Mouse (Mus musculus) gastrocnemius, adult 2 months (tissue): ENCODE results near the gene Gm20489. TPM values are rescaled to one million over a fixed set of nuclear protein-coding genes. Genes with fewer than 3 reads are reported as not detected.
A peak's percentile ranks its signal among the peaks of the same experiment; 100 is the strongest.

Experiments
- DNase-seq: peaks from one replicate; pipeline ENCODE4 v3.0.0; 2022
- H3K27ac ChIP-seq: fragments of 200-600 bp; 2 replicates; pipeline ENCODE4 v1.8.1; 2022; ENCODE audit warnings: mild to moderate bottlenecking
- H3K4me3 ChIP-seq: fragments of 200-600 bp; 2 replicates; pipeline ENCODE4 v1.8.1; 2022; ENCODE audit warnings: mild to moderate bottlenecking, moderate library complexity
- CTCF ChIP-seq: fragments of 200-600 bp; IDR thresholded peaks from 2 replicates; pipeline ENCODE4 v1.8.1; 2022; ENCODE audit warnings: antibody characterized with exemption, mild to moderate bottlenecking, moderate library complexity
- intact Hi-C: fragments of 180-260 bp; cut with DNase I; formaldehyde crosslinking; loops from one replicate; pipeline ENCODE4 v1.15.1; 2025
- total RNA-seq, 2 experiments: library from RNA; stranded (reverse); gene quantifications; 2 replicates each; pipeline ENCODE4 v1.2.3; 2021

The Gm20489 gene
- total RNA-seq, 2 experiments from 2014 or later: not detected

GRCm38 (mm10) chrX:101253952-101254729 lies 14.7 kb downstream of the Gm20489 start, which contains the start of gene Foxo4:
Foxo4 (plus strand) TSS chrX:101254528.
- Histone ChIP-seq H3K4me3 (peak within 1 kb of the TSS; percentile 76), H3K27ac (peak within 1 kb of the TSS; percentile 90)
- TF ChIP-seq CTCF: no peak
- DNase-seq: peak; percentile 91
- intact Hi-C loops: loop anchor here (2.0 kb wide), 3 partner anchors 21 to 79 kb away; partner anchors contain the start of genes Med12 and Snx12

GRCm38 (mm10) chrX:101245011-101245410 lies 23.8 kb downstream of the Gm20489 start:
- no peak for DNase-seq
- intact Hi-C loops: no loop called here
- no peak for TF ChIP-seq CTCF

GRCm38 (mm10) chrX:101222796-101223162 lies 46.0 kb downstream of the Gm20489 start:
- H3K27ac ChIP-seq: peak overlapping the region; percentile 90

More at GRCm38 (mm10) chrX:101245011-101245410, 23.8 kb downstream of the Gm20489 start:
- H3K27ac ChIP-seq: no peak overlapping the region
- H3K4me3 ChIP-seq: no peak overlapping the region

GRCm38 (mm10) chrX:101221834-101222795 lies 46.7 kb downstream of the Gm20489 start, which contains the start of gene Snx12:
Snx12 (minus strand) TSS chrX:101222563.
- TF ChIP-seq CTCF: no peak
- H3K4me3 ChIP-seq: peak within 1 kb of the TSS; percentile 86
- intact Hi-C loops: loop anchor here (2.0 kb wide), 1 partner anchor 33 kb away; the partner anchor contains the start of gene Foxo4
- DNase-seq: peak; percentile 87
- H3K27ac ChIP-seq: peak within 1 kb of the TSS; percentile 90

More at GRCm38 (mm10) chrX:101222796-101223162, 46.0 kb downstream of the Gm20489 start:
- intact Hi-C loops: loop anchor here (2.0 kb wide), 1 partner anchor 32 kb away; the partner anchor contains the start of gene Foxo4
- H3K4me3 ChIP-seq: peak overlapping the region; percentile 86
- DNase-seq: no peak
- TF ChIP-seq CTCF: no peak

Other genes starting within 250 kb of the Gm20489 start
- gene Tex11, start 209.4 kb downstream of the Gm20489 start, total RNA-seq: not detected
- gene Slc7a3, start 183.0 kb downstream of the Gm20489 start, total RNA-seq: not detected
- 10 to 100 TPM; 27.3 to 29.5 TPM for gene Snx12, start 46.5 kb downstream of the Gm20489 start, total RNA-seq
- 100 to 1,000 TPM; 126 to 127 TPM for gene Foxo4, start 14.5 kb downstream of the Gm20489 start, total RNA-seq
- gene Gm614, start 5.0 kb downstream of the Gm20489 start, total RNA-seq: not detected
- gene Il2rg, start 768 bp downstream of the Gm20489 start, total RNA-seq: 1 to 10 TPM; 1.2 to 2.9 TPM
- gene Med12, start 5.0 kb upstream of the Gm20489 start, total RNA-seq: 10 to 100 TPM; 17.2 to 19.4 TPM
- gene Nlgn3, start 30.1 kb upstream of the Gm20489 start, total RNA-seq: under 1 TPM; 0.06 to 0.18 TPM
- gene Gjb1, start 107.4 kb upstream of the Gm20489 start, total RNA-seq: under 1 TPM; 0.14 to 0.20 TPM
- gene Zmym3, start 151.8 kb upstream of the Gm20489 start, total RNA-seq: 10 to 100 TPM in 1 of 2 experiments, 1 to 10 TPM in 1; 9.1 to 10.7 TPM
- gene Nono, start 160.3 kb upstream of the Gm20489 start, total RNA-seq: 10 to 100 TPM; 40.0 to 42.7 TPM
- 100 to 1,000 TPM; 121 to 175 TPM for gene Itgb1bp2, start 180.1 kb upstream of the Gm20489 start, total RNA-seq